Mouse (Mus musculus): ENCODE results near the gene Rapgef2. TPM values are rescaled to one million over a fixed set of nuclear protein-coding genes. Genes with fewer than 3 reads are reported as not detected.

Rapgef2 gene
- polyA plus RNA-seq, 1 experiment, result 1.5 TPM

GRCm38 (mm10) chr3:79206524-79206923 is 79.8 kb downstream of the Rapgef2 start:
- Histone ChIP-seq H3K9me3 (no peaks in the 10 kb centered on the region), H3K36me3 (replicated peaks; ENCODE audit: low read length) (peaks cover 22% of the 10 kb centered on the region), H3K4me1 (peaks cover 29% of the 10 kb centered on the region), H3K4me3 (replicated peaks) (no peak overlapping the region), H3K27me3 (replicated peaks) (no peaks in the 10 kb centered on the region)
- no peak for TF ChIP-seq FLI1 (IDR thresholded peaks at IDR 0.05; ENCODE audit: low read length)
- no peak for TF ChIP-seq GATA1 (IDR thresholded peaks at IDR 0.05; ENCODE audit: borderline replicate concordance, low read length)

DNA sequence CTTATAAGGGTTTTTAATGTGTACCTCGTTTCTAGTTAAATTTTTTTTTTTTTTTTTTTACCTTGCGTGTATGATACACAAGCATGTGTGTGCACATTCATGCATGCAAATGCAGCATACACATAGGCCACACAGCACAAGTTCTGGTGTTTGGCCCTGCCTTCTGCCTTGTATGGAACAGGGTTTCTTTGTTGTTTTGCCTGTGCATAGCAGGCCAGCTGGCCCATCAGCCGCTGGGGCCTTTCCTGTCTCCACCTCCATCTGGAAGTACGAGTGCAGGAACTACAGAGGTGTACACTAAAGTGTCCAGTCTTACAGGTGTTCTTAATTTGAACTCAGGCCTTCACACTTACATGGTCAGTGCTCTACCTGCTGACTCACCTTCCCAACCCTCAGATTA is 80.3 kb downstream of the Rapgef2 start:
- no peak for TF ChIP-seq GATA1 (IDR thresholded peaks at IDR 0.05; ENCODE audit: borderline replicate concordance, low read length)
- TF ChIP-seq FLI1 (IDR thresholded peaks at IDR 0.05; ENCODE audit: low read length), result no peak
- H3K4me3 ChIP-seq (replicated peaks), result no peak overlapping the region
- peaks cover 22% of the 10 kb centered on the region for H3K36me3 ChIP-seq (replicated peaks; ENCODE audit: low read length)
- H3K27me3 ChIP-seq (replicated peaks), result no peaks in the 10 kb centered on the region
- peaks cover 29% of the 10 kb centered on the region for H3K4me1 ChIP-seq
- H3K9me3 ChIP-seq, result no peaks in the 10 kb centered on the region

DNA sequence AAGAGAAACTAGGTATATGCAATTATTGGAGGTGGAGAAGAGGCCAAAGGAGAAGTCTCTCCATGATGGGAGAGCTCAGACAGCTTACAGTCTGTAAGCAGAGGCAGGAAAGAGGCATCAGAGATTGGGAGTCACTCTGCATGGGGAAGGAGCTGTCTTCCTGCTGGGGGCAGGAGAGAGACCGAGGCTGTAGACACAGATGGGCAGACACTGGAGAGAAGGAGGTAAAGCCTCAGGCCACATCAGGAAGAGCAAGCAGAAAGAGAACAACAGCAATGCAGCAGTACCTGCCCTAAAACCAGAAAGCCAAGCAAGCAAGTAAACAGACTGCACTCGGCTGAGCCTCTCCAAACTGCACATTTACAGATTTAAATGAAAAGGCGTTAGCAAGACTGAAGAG is 81.2 kb downstream of the Rapgef2 start:
- Histone ChIP-seq H3K27me3 (replicated peaks) (no peaks in the 10 kb centered on the region), H3K36me3 (replicated peaks; ENCODE audit: low read length) (peaks cover 19% of the 10 kb centered on the region), H3K9me3 (no peaks in the 10 kb centered on the region), H3K4me3 (replicated peaks) (no peak overlapping the region), H3K4me1 (peaks cover 26% of the 10 kb centered on the region)
- TF ChIP-seq GATA1 (IDR thresholded peaks at IDR 0.05; ENCODE audit: borderline replicate concordance, low read length) (no peak), FLI1 (IDR thresholded peaks at IDR 0.05; ENCODE audit: low read length) (no peak)

- peaks cover 13% of the 10 kb centered on the region for H3K36me3 ChIP-seq (replicated peaks; ENCODE audit: low read length)
- H3K9me3 ChIP-seq, result no peaks in the 10 kb centered on the region
- no peak overlapping the region for H3K4me3 ChIP-seq (replicated peaks)
- TF ChIP-seq GATA1 (IDR thresholded peaks at IDR 0.05; ENCODE audit: borderline replicate concordance, low read length) (no peak), FLI1 (IDR thresholded peaks at IDR 0.05; ENCODE audit: low read length) (no peak)
- peaks cover 32% of the 10 kb centered on the region for H3K4me1 ChIP-seq
- H3K27me3 ChIP-seq (replicated peaks), result no peaks in the 10 kb centered on the region
These were observed 82.1 kb downstream of the Rapgef2 start for GRCm38 (mm10) chr3:79204261-79204660.

DNA sequence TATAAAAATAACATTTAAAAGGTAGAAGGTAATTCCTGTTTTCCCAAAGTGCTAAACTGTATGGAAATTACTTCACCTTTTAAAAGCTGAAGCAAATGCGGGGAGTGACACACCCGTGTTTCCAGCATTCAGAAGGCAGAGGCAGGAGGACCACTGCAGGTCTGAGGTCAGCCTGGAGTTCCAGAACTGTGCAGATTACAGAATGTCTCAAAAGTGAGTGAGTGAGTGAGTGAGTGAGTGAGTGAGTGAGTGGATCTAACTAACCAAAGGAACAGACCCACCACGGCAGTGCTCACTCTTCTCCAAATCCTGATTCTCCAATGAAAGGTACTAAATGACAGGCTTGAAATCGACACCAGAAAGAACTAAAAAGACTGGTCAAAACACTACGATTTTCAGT is 82.5 kb downstream of the Rapgef2 start:
- Histone ChIP-seq H3K36me3 (replicated peaks; ENCODE audit: low read length) (peaks cover 10% of the 10 kb centered on the region), H3K4me1 (peaks cover 32% of the 10 kb centered on the region), H3K9me3 (no peaks in the 10 kb centered on the region), H3K27me3 (replicated peaks) (no peaks in the 10 kb centered on the region), H3K4me3 (replicated peaks) (no peak overlapping the region)
- TF ChIP-seq FLI1 (IDR thresholded peaks at IDR 0.05; ENCODE audit: low read length), result no peak
- no peak for TF ChIP-seq GATA1 (IDR thresholded peaks at IDR 0.05; ENCODE audit: borderline replicate concordance, low read length)

- Histone ChIP-seq H3K9me3 (no peaks in the 10 kb centered on the region), H3K4me1 (peaks cover 39% of the 10 kb centered on the region), H3K27me3 (replicated peaks) (no peaks in the 10 kb centered on the region), H3K4me3 (replicated peaks) (no peak overlapping the region), H3K36me3 (replicated peaks; ENCODE audit: low read length) (peaks cover 5% of the 10 kb centered on the region)
- TF ChIP-seq GATA1 (IDR thresholded peaks at IDR 0.05; ENCODE audit: borderline replicate concordance, low read length) (no peak), FLI1 (IDR thresholded peaks at IDR 0.05; ENCODE audit: low read length) (no peak)
These were observed 83.1 kb downstream of the Rapgef2 start for GRCm38 (mm10) chr3:79203178-79203577.

DNA sequence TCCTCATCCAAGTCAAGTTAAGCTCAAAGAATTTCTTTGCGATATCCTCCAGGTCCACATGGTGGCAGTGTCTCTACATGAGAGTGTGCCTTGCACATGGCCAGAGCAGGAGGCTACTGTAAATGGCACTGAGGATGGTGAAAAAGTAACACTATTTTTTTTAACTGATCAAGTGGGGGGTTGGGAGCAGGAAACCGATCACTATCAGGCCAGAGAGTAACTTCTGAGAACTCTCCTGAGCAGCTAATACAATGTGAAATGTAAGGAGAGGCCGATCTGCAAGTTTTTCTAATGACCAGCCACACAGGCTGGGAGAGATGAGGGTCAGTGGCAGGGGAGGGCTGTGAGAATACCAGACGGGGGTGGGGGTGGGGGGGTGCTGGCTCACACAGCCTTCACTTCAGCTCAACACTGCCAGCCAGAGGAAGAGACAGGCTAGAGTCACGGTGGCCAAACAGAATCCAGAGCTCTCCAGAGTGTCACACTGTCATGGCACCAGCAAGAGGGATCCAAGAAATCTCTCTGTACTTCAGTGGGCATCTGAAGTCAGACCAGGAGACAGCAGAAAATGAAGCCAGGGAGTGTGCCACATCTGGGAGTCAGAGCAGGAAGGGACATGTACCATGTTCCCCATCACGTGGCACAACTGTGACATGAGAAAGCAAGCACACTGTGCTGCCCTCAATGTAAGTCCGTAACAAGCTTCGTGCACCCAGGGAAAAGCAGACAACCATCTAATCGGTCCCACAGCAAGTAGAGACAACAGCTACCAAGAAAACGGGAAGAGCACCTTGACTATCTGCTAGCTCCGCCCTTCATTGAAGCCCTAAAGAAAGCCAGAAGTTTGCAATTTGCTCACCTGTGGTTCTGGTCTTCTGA is 83.8 kb downstream of the Rapgef2 start:
- peaks cover 42% of the 10 kb centered on the region for H3K4me1 ChIP-seq
- no peaks in the 10 kb centered on the region for H3K27me3 ChIP-seq (replicated peaks)
- H3K9me3 ChIP-seq, result no peaks in the 10 kb centered on the region
- peaks cover 5% of the 10 kb centered on the region for H3K36me3 ChIP-seq (replicated peaks; ENCODE audit: low read length)
- no peak overlapping the region for H3K4me3 ChIP-seq (replicated peaks)
- TF ChIP-seq FLI1 (IDR thresholded peaks at IDR 0.05; ENCODE audit: low read length) (no peak), GATA1 (IDR thresholded peaks at IDR 0.05; ENCODE audit: borderline replicate concordance, low read length) (no peak)

- peak overlapping the region; percentile 80 for H3K4me3 ChIP-seq (replicated peaks)
- H3K9me3 ChIP-seq, result no peaks in the 10 kb centered on the region
- TF ChIP-seq GATA1 (IDR thresholded peaks at IDR 0.05; ENCODE audit: borderline replicate concordance, low read length) (no peak), FLI1 (IDR thresholded peaks at IDR 0.05; ENCODE audit: low read length) (no peak)
- H3K4me1 ChIP-seq, result peaks cover 56% of the 10 kb centered on the region
- H3K36me3 ChIP-seq (replicated peaks; ENCODE audit: low read length), result peaks cover 9% of the 10 kb centered on the region
- no peaks in the 10 kb centered on the region for H3K27me3 ChIP-seq (replicated peaks)
These were observed 89.4 kb downstream of the Rapgef2 start for GRCm38 (mm10) chr3:79196708-79197437.

DNA sequence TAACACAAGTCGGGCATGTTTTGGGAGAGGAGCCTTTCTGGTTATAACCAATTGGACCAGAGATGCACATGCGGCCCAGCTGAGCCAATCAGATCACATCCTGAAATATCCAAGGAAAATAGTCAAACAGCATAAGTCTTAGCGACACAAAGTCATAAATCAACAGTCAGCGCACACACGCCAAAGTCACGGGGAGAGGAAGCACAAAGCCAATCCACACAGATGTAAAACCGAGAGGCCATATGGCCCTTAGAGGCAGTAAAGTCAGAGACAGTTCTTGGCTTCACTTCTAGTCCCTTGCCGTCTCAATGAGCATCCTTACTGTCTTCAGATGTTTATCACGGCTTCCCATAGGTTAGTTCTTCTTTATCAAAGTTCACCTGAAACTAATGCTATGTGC is 91.0 kb downstream of the Rapgef2 start:
- TF ChIP-seq GATA1 (IDR thresholded peaks at IDR 0.05; ENCODE audit: borderline replicate concordance, low read length) (no peak), FLI1 (IDR thresholded peaks at IDR 0.05; ENCODE audit: low read length) (no peak)
- Histone ChIP-seq H3K4me1 (peaks cover 55% of the 10 kb centered on the region), H3K4me3 (replicated peaks) (no peak overlapping the region), H3K9me3 (no peaks in the 10 kb centered on the region), H3K27me3 (replicated peaks) (no peaks in the 10 kb centered on the region), H3K36me3 (replicated peaks; ENCODE audit: low read length) (peaks cover 9% of the 10 kb centered on the region)

Measured in megakaryocyte, embryonic 14.5 days (primary cell).